Mouse (Mus musculus) fibroblast of lung, adult 2 months (primary cell): Measurements from ENCODE around the gene Epn1.

Experiments used
- DNase-seq: peaks from one replicate; pipeline ENCODE4 v3.0.0-alpha.2; 2011; ENCODE audit warnings: low read depth

Gene Epn1

DNA sequence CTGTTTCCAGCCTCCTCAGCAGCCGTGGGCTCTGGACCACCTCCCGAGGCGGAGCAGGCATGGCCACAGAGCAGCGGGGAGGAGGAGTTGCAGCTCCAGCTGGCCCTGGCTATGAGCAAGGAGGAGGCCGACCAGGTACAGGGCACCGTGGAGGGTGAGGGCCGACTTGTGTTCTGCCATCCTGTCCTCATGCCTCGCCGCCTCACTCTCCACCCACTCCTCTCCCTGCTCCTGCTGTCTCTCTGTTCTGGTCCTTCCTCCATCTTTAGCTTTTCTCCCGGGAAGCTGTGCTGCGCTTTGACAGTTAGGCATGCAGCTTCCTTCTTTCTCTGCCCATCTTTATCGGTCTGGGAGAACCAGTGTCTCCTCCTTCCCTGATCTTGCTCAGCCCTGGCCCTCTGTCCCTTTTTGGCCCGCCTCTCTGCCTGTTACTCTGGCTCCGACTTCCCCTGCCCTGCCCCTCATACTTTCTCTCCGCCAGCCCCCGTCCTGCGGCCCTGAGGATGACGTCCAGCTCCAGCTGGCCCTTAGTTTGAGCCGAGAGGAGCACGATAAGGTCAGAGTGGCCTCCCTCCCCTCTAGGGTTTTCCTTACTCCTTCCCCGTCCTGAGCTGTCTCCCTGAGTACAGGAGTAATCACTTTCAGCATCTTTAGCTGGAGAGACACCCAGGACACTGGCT lies 12.9 kb downstream of the Epn1 start:
- DNase-seq: no peak

DNA sequence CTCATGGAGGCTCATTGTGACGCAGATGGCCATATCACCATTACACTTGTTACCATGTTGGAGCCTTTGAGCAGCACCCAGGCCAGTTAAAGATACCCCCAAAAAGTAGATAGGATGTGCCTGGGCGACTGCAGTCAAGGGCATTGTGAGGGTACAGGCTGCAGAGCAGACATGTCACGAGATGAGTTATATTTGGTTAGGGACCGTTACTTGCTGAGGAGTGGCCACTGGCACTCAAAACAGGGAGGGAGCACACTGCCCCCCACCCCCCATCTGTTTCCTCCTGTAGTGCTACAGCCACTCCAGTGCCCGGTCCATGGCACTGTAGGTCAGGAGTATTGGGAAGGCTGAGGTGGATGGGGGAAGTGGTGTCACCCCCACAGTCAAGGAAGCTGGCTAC lies 18.7 kb downstream of the Epn1 start:
- DNase-seq: no peak

DNA sequence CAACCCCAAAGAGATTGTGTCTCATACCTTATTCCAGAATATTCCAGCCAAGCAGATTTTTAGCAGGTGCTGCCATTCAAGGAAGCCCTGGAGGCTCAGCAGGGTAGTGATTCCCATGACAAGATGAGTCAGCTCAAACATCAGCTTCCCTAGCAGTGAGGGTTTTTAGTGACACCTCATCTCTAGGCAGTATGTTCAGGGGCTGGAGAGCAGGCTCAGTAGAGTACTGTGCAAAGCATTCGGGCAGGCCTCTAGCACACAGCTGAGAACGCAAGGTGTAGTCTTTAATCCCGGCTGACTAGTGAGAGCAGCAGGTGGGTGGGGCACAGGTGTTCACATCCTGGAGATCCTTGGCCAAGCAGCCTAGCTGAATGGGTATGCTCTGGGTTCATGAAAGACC lies 19.8 kb downstream of the Epn1 start:
- DNase-seq: no peak

DNA sequence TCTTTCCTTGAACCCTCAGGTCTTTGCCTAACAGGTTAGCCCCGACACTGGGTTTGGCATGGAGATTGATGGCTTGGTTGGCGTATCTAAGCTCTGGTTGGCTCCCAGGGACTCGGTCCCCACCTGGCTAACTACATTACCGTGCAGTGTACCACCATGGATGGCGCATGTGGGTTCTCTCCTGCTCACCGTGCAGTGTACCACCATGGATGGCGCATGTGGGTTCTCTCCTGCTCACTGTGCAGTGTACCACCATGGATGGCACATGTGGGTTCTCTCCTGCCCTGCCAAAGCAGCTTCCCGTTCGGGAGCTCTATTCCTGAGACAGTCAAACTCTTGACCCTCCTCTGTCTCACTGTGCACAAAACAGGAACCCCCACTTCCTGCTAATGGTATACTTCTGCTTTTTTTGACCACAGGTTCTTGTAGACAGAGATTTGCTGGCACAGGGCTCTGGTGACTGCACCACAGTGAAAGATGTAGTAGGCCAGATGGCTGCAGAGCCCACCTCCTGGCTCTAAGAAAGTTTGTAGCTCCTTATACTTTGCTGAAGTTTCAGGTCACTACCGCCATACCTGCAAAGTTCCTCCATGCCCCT lies 21.1 kb downstream of the Epn1 start:
- DNase-seq: no peak

DNA sequence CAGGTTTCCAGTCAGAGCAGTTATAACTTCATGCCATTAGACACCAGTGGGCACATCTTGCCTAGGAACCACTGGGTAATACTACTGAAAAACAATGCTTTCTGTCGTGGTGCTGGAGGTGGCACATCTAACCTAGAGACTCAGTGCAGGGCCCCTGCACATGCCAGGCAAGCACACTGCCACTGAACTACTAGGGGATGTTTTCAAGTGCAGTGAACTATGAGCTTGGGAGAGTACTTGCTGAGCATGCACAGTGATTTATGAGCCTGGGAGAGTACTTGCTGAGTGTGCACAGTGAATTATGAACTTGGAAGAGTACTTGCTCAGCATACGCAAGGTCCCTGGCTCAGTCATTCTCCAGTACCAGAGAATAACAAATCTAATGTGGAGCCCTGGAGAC lies 22.5 kb downstream of the Epn1 start:
- DNase-seq: no peak

DNA sequence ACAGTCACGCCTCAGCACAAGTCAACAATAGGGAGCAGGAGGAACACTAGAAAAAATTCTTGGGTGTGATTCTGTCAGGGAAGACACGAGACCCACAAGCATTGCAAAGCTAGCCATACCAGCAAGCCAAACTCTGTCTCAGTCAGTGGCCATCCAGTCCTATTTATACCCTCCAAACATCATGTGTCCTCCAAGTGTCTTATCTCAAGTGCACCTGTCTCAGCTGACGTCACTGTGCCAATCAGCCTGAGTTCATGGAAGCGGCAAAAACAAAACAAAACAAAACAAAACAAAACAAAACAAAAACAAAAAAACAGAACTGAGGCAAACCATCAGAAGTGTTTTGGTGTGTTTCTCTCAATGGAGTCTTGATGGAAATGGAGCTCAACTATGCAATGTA lies 28.2 kb downstream of the Epn1 start:
- DNase-seq: no peak

DNA sequence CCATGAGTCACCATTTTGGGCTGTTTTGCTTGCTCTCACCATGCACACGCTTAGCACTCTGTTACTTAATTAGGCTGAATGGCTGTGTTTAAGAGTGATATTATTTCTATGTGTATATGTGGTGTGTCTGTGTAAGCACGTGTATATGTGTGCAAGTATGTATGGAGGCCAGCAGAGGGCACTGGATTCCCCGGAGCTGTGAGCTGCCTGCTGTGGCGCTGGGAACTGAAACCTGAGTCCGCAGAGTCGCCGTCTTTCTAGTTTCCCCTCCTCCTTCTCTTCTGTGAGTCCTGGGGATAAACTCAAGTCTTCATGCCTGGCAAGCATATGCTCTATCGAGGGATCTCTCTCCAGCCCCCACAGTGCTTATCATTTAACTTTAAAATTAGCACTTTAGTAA lies 29.3 kb downstream of the Epn1 start:
- no peak for DNase-seq

DNA sequence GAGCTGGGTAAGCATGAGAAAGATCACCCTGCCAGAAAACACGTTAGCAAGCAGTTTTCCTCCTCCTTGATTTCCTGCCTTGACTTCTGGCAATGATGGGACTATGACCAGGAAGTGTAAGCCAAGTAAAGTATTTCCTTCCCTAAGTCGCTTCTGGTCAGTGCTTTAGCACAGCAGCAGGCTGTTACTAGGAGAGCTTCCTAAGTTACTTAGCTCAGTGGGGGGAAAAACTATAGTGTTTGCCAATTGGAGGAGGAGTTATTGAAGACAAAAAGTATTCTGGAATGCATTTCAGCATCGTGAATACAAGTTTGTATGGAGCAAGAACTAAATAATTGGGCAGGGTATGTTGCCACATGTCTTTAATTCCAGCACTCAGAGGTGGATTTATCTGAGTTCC lies 32.7 kb downstream of the Epn1 start:
- no peak for DNase-seq

DNA sequence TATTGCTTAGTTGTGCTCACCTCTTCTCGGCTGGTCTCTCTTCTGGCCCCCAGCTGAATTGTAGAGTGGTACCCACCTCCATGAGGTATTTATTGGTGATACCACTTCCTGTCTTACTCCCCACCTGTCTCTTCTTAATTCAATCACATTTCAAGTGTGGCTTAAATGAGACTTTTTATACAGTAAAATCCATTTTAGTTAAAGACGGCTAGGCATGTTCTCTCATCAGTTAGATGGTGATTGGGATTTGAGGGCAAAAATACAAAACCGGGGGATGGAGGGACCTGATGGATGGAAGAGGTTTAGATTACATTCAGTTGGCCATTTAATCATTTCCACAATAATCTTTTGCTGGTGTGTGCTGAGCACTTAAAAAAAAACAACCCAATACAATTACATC lies 36.8 kb downstream of the Epn1 start, which contains the start of gene Rfpl4:
Gene Rfpl4 (minus strand): TSS at position 101 of the 400 bp plus-strand sequence.
- DNase-seq: no peak

DNA sequence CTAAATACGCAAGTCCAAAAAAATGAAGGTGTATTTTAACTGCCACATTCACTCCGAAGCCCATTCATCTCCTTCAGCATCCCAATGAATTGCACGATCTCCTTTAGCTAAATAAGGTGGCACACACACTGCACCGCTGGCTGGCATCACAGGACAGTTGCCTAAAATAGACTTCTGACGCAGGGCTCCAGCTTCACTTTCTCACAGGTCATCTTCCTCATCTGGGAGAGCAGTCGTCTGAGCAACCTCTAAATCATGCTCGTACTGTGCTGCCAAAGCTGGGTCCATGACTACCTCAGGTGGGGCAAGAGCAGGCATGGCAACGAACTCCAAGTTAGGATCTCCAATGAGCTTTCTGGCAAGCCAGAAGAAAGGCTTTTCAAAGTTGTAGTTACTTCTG lies 45.0 kb downstream of the Epn1 start:
- DNase-seq: no peak

DNA sequence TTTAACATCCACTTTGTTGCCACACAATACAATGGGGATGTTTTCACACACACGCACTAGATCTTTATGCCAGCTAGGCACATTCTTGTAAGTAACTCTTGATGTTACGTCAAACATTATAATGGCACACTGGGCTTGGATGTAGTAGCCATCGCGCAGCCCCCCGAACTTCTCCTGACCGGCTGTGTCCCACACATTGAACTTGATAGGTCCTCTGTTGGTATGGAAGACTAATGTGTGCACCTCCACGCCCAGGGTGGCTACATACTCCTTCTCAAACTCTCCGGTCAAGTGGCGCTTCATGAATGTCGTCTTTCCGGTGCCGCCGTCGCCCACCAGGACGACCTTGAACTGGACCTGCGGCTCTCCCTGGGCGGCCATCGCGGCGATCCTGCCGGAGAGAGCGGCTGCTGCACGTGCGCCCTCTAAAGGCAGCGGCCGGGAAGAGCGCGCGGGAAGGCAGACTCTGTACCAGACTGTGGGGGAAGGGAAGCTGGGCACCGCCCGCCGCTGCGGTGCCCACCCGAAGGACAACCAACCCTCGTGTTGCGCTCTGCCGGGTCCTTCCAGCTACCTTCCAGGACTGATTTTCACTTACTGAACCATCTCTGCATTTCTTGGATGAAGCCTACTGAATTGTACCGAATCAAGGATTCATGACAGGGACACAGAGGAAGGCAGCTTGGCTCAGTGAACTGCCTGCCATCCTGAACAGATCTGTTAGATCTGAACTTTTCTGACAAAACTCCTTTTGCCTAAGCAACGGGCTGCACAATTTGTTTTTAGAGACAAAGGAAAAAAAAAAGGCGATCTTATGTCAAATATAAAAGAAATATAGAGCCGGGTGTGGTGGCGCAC lies 45.7 kb downstream of the Epn1 start, which contains the start of gene Rasl2-9:
Gene Rasl2-9 (minus strand): TSS at position 402 of the 858 bp plus-strand sequence.
- no peak for DNase-seq
